Mouse (Mus musculus) limb, embryonic 15.5 days (tissue): ENCODE measurements around the gene BC035044. TPM values are rescaled to one million over a fixed set of nuclear protein-coding genes. Genes with fewer than 3 reads are reported as not detected.

Source experiments
- ATAC-seq: fragments of 200-750 bp; cut with Nextera tagmentation; 2 replicates; pipeline ENCODE4 v1.8.0; 2017; ENCODE audit warnings: low read depth, moderate TSS enrichment; ENCODE audit not compliant: insufficient number of reproducible peaks, low FRiP score, low TSS enrichment
- H3K27ac ChIP-seq: fragments of 300-500 bp; sonication (generic); 2 replicates; pipeline ENCODE4 v1.5.1; 2015; ENCODE audit warnings: moderate library complexity, mild to moderate bottlenecking, inconsistent platforms
- H3K27me3 ChIP-seq: fragments of 300-500 bp; sonication (generic); 2 replicates; pipeline ENCODE4 v1.6.1; 2015; ENCODE audit warnings: inconsistent platforms
- H3K36me3 ChIP-seq: fragments of 300-500 bp; sonication (generic); 2 replicates; pipeline ENCODE4 v1.6.1; 2015; ENCODE audit warnings: inconsistent platforms
- H3K4me1 ChIP-seq: fragments of 300-500 bp; sonication (generic); 2 replicates; pipeline ENCODE4 v1.6.1; 2015; ENCODE audit warnings: inconsistent platforms
- H3K4me2 ChIP-seq: fragments of 300-500 bp; sonication (generic); 2 replicates; pipeline ENCODE4 v1.6.1; 2015; ENCODE audit warnings: mild to moderate bottlenecking, inconsistent platforms
- H3K4me3 ChIP-seq: fragments of 300-500 bp; sonication (generic); 2 replicates; pipeline ENCODE4 v1.5.1; 2015; ENCODE audit warnings: mild to moderate bottlenecking, inconsistent platforms
- H3K9ac ChIP-seq: fragments of 300-500 bp; sonication (generic); 2 replicates; pipeline ENCODE4 v1.6.1; 2015; ENCODE audit warnings: inconsistent platforms
- H3K9me3 ChIP-seq: fragments of 300-500 bp; sonication (generic); 2 replicates; pipeline ENCODE4 v1.6.1; 2016; ENCODE audit warnings: inconsistent platforms
- WGBS: fragments of 180-500 bp; shearing (Covaris S2); methylation state at CpG from one replicate; pipeline ENCODE4 v1.1.7; 2015; 5-methylcytosine and 5-hydroxymethylcytosine counted together
- polyA plus RNA-seq: library from polyadenylated mRNA; unstranded; fragments of >200 nt; fragmentation: Nextera tagmentation; extraction: Ambion mirVana; gene quantifications from 2 replicates; pipeline ENCODE4 v1.2.1, GENCODE M21; 2015

The BC035044 gene
- polyA plus RNA-seq, 1 experiment from 2014 or later, result 0.58 TPM

DNA sequence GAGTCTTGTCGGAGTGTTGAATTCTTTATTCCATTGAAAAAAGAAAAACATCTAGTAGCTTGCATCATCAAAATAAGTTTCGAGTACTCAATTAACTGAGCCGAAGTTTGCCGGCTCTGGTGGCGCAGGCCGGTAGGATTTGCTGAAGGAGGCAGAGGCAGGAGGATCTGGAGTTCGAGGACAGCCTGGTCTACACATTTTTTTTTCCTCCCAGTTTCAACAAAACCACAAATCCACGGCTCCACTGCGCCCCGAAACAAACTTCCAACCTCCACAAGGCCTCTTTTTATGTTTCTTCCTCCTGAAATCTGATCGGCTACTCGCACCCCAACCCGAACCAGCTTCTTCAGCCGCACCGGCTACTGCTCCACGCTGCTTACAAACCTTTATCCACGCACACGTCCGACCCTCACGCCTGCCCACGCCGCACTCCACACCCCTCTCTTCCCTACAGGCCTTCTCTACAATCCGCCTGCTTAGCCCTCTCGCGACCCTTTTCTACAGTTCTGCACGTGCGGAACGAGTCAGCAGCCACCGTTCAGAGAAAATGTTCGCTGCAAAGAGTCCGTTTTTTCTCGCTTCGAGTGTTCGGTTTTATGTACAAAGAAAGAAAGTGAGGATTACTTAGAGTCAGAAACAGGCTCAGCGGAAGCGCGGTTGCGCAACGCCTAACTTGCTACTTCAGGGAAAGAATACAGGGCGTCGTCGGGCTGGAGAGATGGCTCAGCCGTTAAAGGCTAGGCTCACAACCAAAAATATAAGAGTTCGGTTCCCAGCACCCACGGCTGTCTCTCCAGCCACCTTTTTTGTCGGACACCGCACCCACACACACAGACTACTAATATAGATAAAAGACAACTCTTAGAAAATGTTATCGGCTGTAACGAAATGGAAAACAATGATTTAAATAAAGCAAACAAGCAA lies 52.3 kb downstream of the BC035044 start:
- Histone ChIP-seq H3K4me3 (peak overlapping the region; percentile 70), H3K4me1 (peaks cover 17% of the 10 kb centered on the region), H3K36me3 (no peaks in the 10 kb centered on the region), H3K9me3 (no peaks in the 10 kb centered on the region), H3K4me2 (peak overlapping the region; percentile 70), H3K27ac (peak overlapping the region; percentile 97), H3K27me3 (no peaks in the 10 kb centered on the region), H3K9ac (peak overlapping the region; percentile 67)
- peak; percentile 45 for ATAC-seq
- under 1% methylated on average over 49 of the region's 49 CpGs for WGBS

DNA sequence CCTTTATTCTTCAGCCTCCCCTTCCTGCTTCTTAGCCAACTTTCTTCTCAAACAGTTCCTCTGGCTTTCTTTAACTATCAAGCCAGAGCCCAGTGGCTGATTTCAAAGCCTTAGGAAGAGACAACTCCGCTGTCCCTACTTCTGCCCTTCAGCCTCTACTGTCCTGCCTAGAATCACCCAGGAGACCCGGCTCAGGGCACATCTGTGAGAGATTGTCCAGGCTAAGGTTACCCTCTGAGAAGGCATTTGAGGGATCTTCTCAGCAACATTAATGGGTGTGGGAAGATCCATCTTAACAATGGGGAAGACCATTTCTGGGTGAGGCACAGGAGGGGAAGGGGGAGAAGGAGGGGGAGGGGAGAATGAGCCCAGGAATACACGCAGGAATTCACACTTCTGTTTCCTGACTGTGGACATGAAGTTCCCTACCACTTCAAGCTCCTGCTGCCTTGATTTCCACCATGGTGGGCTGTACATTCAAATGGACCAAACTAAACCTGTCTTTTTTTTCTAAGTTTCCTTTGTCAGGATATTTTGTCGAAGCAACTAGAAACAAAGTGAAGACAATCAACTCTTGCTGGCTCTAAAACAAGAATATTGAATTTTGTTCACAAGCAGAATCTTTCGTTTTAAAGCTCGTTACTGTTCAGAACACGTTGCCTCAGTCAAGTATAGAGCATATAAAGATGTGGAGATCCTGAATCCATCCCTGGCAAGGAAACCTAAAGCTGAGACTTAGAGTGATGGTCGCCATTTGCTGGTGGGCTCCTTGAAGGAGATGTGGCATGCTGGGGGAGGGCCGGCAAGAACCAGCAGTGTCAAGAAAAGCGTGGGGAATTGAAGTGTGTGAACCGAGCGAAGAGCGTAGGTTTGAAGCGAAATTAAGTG lies 53.2 kb downstream of the BC035044 start:
- H3K36me3 ChIP-seq, result no peaks in the 10 kb centered on the region
- peaks cover 17% of the 10 kb centered on the region for H3K4me1 ChIP-seq
- no peaks in the 10 kb centered on the region for H3K9me3 ChIP-seq
- peak overlapping the region; percentile 97 for H3K27ac ChIP-seq
- no peaks in the 10 kb centered on the region for H3K27me3 ChIP-seq
- 2% methylated on average over 14 of the region's 14 CpGs for WGBS
- H3K4me3 ChIP-seq, result peak overlapping the region; percentile 70
- peak overlapping the region; percentile 31; the same call in 1 of the 2 replicates for H3K9ac ChIP-seq
- no peak for ATAC-seq
- H3K4me2 ChIP-seq, result peak overlapping the region; percentile 53

DNA sequence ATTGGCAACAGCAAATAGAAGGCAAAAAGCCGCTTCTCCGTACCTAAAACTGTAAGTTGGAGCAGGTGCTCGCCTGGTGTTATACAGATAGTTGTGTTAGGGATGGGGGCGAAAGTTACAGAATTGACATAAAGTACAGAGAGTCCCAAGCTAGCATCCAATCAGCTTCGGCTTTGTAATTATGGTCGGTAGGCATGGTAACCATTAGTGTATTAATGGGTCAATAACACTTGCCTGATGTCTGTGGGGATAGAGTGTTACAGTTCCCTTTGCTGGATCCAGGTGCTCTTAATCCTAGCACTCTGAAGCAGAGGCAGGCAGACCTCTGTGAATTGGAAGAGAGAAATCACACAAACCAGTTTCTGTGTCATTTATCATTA lies 54.0 kb downstream of the BC035044 start:
- peak overlapping the region; percentile 97; the same call in 1 of the 2 replicates for H3K27ac ChIP-seq
- no peaks in the 10 kb centered on the region for H3K27me3 ChIP-seq
- no peak for ATAC-seq
- no peak overlapping the region for H3K9ac ChIP-seq
- peak overlapping the region; percentile 70 for H3K4me3 ChIP-seq
- no peaks in the 10 kb centered on the region for H3K9me3 ChIP-seq
- H3K4me1 ChIP-seq, result peaks cover 17% of the 10 kb centered on the region
- 88% methylated on average over 6 of the region's 6 CpGs for WGBS
- peak overlapping the region; percentile 53 for H3K4me2 ChIP-seq
- no peaks in the 10 kb centered on the region for H3K36me3 ChIP-seq

DNA sequence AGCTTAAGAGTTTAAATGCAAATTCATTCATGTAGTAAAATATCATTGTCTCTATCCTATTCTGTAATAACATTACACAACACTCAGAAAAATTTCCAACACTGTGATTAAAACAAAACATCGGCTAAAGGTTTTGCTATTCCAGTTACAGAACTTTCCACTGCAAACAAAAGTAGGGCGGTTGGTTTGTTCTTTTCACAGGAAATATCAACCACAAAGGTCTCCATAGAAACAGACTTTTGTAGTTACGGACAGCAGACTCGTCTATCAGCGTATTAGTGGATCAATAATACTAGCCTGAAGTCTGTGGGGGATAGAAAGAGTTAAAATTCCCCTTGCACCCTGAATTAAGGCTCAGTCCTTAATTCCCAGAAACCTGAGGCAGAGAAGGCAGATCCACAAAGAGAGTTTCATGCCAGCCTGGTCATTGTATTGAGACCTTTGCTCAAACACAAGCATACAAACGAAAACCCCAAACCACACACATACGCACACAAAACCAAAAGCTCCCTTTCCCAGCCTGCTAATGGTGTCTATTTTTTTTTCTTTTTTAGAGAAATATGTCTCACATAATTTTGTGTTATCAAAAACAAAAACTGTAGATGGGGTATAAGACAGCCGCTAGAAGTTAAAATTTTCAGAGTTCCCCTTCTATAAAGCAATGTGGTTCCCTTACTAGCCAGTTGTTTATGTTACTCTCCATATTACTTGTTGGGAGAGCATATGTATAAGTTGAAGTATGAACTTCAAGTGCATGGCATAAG lies 54.6 kb downstream of the BC035044 start:
- Histone ChIP-seq H3K4me1 (peaks cover 13% of the 10 kb centered on the region), H3K27ac (no peak overlapping the region), H3K36me3 (no peaks in the 10 kb centered on the region), H3K9ac (no peak overlapping the region), H3K9me3 (no peaks in the 10 kb centered on the region), H3K27me3 (no peaks in the 10 kb centered on the region), H3K4me2 (no peak overlapping the region), H3K4me3 (no peak overlapping the region)
- 87% methylated on average over 8 of the region's 8 CpGs for WGBS
- no peak for ATAC-seq

DNA sequence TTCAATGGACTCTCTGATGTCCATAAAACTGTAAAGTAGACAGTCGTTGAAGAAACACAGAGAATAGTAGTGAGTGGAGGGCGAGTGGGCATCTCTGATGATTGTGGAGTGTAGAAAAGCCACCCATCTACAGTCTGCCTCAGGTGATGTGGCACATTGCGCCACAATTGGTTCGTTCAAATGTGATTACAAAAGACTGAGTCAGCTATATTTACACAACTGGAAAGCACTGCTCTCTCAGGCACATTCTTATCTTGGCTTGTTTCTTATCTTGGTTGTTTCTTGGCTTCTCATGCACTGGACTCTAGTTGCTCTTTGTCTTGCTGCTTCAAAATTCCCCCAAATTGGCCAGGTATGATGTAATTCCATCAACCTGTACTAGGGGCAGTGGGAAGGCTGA lies 55.4 kb downstream of the BC035044 start:
- Histone ChIP-seq H3K9ac (no peak overlapping the region), H3K9me3 (no peaks in the 10 kb centered on the region), H3K4me3 (no peak overlapping the region), H3K4me1 (peaks cover 13% of the 10 kb centered on the region), H3K4me2 (no peak overlapping the region), H3K27me3 (no peaks in the 10 kb centered on the region), H3K36me3 (no peaks in the 10 kb centered on the region), H3K27ac (no peak overlapping the region)
- 80% methylated on average over 4 of the region's 4 CpGs for WGBS
- no peak for ATAC-seq

DNA sequence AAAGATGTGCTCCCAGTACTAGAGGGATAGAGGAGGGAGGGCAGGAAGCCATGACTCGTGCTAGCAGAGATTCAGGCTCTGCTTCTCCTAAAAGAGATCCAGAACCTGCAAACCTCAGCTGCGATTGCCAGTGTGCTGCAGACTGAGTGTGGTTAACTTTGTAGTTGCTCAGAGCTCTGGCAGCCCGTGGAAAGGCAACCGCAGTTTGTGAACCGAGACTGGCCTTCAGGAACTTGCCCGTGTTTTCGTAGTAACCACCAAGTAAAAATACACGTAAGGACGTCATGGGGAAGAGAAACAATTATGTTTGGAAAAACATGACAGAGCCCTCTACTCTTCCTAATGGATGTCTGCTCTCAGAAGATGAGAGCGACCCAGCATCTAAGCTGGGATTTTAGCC lies 57.9 kb downstream of the BC035044 start:
- H3K9ac ChIP-seq, result no peak overlapping the region
- WGBS, result 85% methylated on average over 10 of the region's 10 CpGs
- no peaks in the 10 kb centered on the region for H3K36me3 ChIP-seq
- no peaks in the 10 kb centered on the region for H3K27me3 ChIP-seq
- no peak overlapping the region for H3K27ac ChIP-seq
- peaks cover 7% of the 10 kb centered on the region; the same call in 1 of the 2 replicates for H3K4me1 ChIP-seq
- H3K9me3 ChIP-seq, result no peaks in the 10 kb centered on the region
- H3K4me2 ChIP-seq, result no peak overlapping the region
- H3K4me3 ChIP-seq, result no peak overlapping the region
- no peak for ATAC-seq

DNA sequence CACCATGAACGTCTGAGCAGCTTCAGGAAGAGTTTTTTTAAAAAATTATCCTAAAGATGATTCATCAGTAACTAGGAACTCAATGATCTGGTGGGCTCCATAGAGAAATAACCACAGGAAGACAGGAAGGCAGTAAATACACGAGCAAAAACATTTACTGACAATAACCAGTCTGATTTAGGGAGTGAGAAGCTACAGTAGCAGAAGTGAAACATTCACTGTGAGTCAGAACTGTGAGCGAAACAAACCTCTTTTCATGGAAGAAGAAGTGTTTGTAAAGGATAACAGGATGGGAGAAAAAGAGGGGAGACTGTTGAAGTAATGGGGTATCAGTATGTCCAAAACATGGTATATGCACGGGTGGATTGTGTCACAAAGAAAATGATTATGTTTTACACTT lies 61.1 kb downstream of the BC035044 start:
- no peaks in the 10 kb centered on the region for H3K9me3 ChIP-seq
- no peak overlapping the region for H3K9ac ChIP-seq
- 46% methylated on average over 4 of the region's 4 CpGs for WGBS
- no peaks in the 10 kb centered on the region for H3K4me1 ChIP-seq
- H3K27ac ChIP-seq, result no peak overlapping the region
- no peak overlapping the region for H3K4me3 ChIP-seq
- no peaks in the 10 kb centered on the region for H3K36me3 ChIP-seq
- no peaks in the 10 kb centered on the region for H3K27me3 ChIP-seq
- H3K4me2 ChIP-seq, result no peak overlapping the region
- ATAC-seq, result no peak

DNA sequence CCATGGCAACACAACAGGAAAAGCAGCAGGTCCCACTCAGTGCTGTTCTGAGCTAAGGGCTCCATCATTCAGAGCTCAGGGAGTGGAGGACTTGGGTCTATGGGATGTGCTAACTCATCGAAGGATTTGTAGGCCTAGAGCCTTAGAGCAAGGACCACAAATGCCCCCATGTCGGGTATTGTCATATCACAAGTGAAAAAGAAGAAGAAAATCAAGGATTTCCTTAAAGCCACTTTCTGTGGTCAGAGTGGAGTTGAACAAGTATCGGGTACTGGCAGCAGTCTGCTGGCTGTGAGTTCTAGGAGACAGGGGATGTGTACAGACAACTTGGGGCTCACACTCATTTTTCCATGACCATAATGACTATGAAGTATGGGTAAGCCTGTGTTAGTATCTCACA lies 64.1 kb downstream of the BC035044 start:
- H3K27me3 ChIP-seq, result no peaks in the 10 kb centered on the region
- H3K27ac ChIP-seq, result no peak overlapping the region
- no peak overlapping the region for H3K9ac ChIP-seq
- H3K4me2 ChIP-seq, result no peak overlapping the region
- no peak overlapping the region for H3K4me3 ChIP-seq
- H3K9me3 ChIP-seq, result no peaks in the 10 kb centered on the region
- ATAC-seq, result no peak
- H3K36me3 ChIP-seq, result no peaks in the 10 kb centered on the region
- H3K4me1 ChIP-seq, result no peaks in the 10 kb centered on the region
- 82% methylated on average over 3 of the region's 3 CpGs for WGBS

DNA sequence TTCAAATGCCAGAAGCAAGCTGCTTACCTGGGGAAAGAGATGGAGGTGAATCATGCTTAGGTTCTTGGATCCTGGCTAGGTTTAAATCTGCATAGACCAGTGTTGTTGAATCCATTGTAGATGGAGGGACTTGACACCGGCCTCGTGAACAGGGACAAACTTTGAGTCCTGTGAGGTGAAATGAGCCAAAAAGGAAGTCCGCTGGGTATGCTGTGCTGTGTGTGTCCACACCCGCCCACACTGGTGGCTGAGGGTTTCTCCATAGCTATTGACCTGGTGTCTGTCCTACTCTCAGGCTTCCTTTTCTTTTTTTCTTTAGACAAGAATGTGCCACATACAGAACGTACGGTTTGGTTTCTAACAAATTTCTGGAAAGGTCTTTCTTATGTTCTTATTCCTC lies 64.8 kb downstream of the BC035044 start, which contains the start of the genes Gm44511 and Klrb1b:
Gene Gm44511, minus strand, starts transcription at position 184 of the 400 bp plus-strand sequence.
Gene Klrb1b, minus strand, starts transcription at position 200 of the 400 bp plus-strand sequence.
- no peak for ATAC-seq
- H3K9ac ChIP-seq, result no peak within 1 kb of the TSS
- no peaks in the 10 kb centered on the region for H3K4me1 ChIP-seq
- no peak within 1 kb of the TSS for H3K27ac ChIP-seq
- no peaks in the 10 kb centered on the region for H3K9me3 ChIP-seq
- H3K4me2 ChIP-seq, result no peak within 1 kb of the TSS
- no peak within 1 kb of the TSS for H3K4me3 ChIP-seq
- H3K36me3 ChIP-seq, result no peaks in the 10 kb centered on the region
- WGBS, result 83% methylated on average over 6 of the region's 6 CpGs
- no peaks in the 10 kb centered on the region for H3K27me3 ChIP-seq

DNA sequence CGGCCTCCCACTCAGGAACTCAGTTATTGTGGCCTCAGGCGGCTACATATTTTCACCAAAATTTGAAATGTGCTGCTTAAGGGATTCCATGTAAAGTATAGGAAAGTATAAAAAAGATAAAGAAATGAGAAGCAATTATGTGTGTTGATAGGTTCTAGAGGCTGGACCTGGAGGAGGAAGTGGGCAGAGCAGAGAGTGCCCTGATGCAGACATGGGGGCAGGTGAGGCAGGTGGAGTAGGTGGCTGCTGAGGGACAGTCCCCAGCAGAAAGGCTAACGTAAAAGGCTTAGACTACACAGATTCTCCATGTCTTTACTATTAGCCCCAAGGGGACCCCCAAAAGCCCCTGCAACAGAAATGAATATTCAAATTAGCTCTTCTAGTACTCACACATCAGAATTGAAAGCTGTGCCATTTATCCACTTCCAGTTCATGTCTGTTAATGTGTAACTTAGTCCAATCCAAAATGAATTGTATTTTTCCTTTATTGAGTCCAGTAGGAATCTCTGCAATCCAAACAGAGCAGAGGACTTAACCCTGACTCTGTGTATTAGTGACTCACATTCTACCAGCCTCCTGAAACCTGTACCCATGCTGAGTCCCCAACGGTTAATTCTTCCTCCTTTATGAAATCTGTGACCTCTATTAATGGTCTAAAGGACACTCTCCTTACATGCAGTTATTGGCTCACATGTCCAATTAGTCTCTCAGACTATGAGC lies 72.7 kb downstream of the BC035044 start:
- no peak for ATAC-seq
- Histone ChIP-seq H3K9ac (no peak overlapping the region), H3K4me1 (no peaks in the 10 kb centered on the region), H3K27ac (no peak overlapping the region), H3K27me3 (no peaks in the 10 kb centered on the region), H3K9me3 (no peaks in the 10 kb centered on the region), H3K36me3 (no peaks in the 10 kb centered on the region), H3K4me2 (no peak overlapping the region), H3K4me3 (no peak overlapping the region)
- WGBS, result 75% methylated on average over 4 of the region's 4 CpGs

DNA sequence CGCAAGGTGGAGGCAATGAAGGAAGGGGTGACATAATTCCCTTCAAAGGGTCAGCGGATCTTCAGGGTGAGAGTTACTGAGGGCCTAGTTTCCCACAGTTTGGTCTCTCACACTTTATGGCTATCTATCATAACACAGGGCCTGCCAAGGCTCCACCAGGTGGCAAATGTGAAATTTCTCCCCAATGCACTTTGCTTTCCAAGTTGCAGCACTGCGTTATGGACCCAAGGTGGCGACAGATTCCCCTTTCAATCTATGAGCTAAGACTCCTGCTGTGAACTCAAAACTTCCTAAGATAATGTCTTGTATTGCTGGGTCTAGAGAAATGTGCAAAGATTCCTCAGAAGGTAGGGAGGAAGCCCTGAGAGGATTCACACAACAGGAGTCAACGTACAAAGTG lies 82.4 kb downstream of the BC035044 start:
- Histone ChIP-seq H3K27ac (no peak overlapping the region), H3K36me3 (no peaks in the 10 kb centered on the region), H3K4me3 (no peak overlapping the region), H3K9me3 (no peaks in the 10 kb centered on the region), H3K4me1 (no peaks in the 10 kb centered on the region), H3K27me3 (no peaks in the 10 kb centered on the region), H3K9ac (no peak overlapping the region), H3K4me2 (no peak overlapping the region)
- no peak for ATAC-seq
- 85% methylated on average over 5 of the region's 5 CpGs for WGBS
